Mouse (Mus musculus) kidney, embryonic 16.5 days (tissue): ENCODE results near the gene Lrp4. TPM values are rescaled to one million over a fixed set of nuclear protein-coding genes. Genes with fewer than 3 reads are reported as not detected.

Source experiments
- ATAC-seq: fragments of 200-750 bp; cut with Nextera tagmentation; 2 replicates; pipeline ENCODE4 v1.8.0; 2017; ENCODE audit warnings: moderate TSS enrichment; ENCODE audit not compliant: low FRiP score, low TSS enrichment
- H3K27ac ChIP-seq: fragments of 300-500 bp; sonication (generic); 2 replicates; pipeline ENCODE4 v1.5.1; 2014; ENCODE audit warnings: low read length
- H3K27me3 ChIP-seq: fragments of 300-500 bp; sonication (generic); 2 replicates; pipeline ENCODE4 v1.6.1; 2014; ENCODE audit warnings: low read length, control low read depth, mixed read lengths; ENCODE audit not compliant: insufficient read depth
- H3K36me3 ChIP-seq: fragments of 300-500 bp; sonication (generic); 2 replicates; pipeline ENCODE4 v1.6.1; 2014; ENCODE audit warnings: low read length, control low read depth, mixed read lengths; ENCODE audit not compliant: insufficient read depth
- H3K4me1 ChIP-seq: fragments of 300-500 bp; sonication (generic); 2 replicates; pipeline ENCODE4 v1.6.1; 2014; ENCODE audit warnings: low read length, control low read depth, mixed read lengths; ENCODE audit not compliant: insufficient read depth
- H3K4me2 ChIP-seq: fragments of 300-500 bp; sonication (generic); replicated peaks from 2 replicates; pipeline ENCODE4 v1.6.1; 2014; ENCODE audit warnings: low read depth, low read length
- H3K4me3 ChIP-seq: fragments of 300-500 bp; sonication (generic); 2 replicates; pipeline ENCODE4 v1.5.1; 2014; ENCODE audit warnings: mild to moderate bottlenecking, low read length
- H3K9ac ChIP-seq: fragments of 300-500 bp; sonication (generic); replicated peaks from 2 replicates; pipeline ENCODE4 v1.6.1; 2014; ENCODE audit warnings: low read length
- H3K9me3 ChIP-seq: fragments of 300-500 bp; sonication (generic); 2 replicates; pipeline ENCODE4 v1.6.1; 2016; ENCODE audit warnings: low read length, control low read depth
- WGBS: fragments of 180-500 bp; shearing (Covaris S2); extraction: QIAGEN DNeasy Blood & Tissue Kit; methylation state at CpG from one replicate; pipeline ENCODE4 v1.1.7; 2014; 5-methylcytosine and 5-hydroxymethylcytosine counted together
- polyA plus RNA-seq: library from polyadenylated mRNA; unstranded; fragments of >200 nt; fragmentation: Nextera tagmentation; extraction: Ambion mirVana; gene quantifications from 2 replicates; pipeline ENCODE4 v1.2.1, GENCODE M21; 2015

Lrp4 gene
- polyA plus RNA-seq, 1 experiment from 2014 or later = 7.6 TPM

- Histone ChIP-seq H3K4me1 (peaks cover 16% of the 10 kb centered on the region; the same call in 1 of the 2 replicates), H3K36me3 (no peaks in the 10 kb centered on the region), H3K4me2 (no peak overlapping the region), H3K27ac (no peak overlapping the region), H3K9ac (no peak overlapping the region), H3K4me3 (no peak overlapping the region), H3K27me3 (no peaks in the 10 kb centered on the region), H3K9me3 (0 out of 2 replicates have a peak, but pooled peaks cover 2% of the 10 kb centered on the region)
- WGBS = 53% methylated on average over 9 of the region's 9 CpGs
- ATAC-seq = no peak
These were observed 7.0 kb upstream of the Lrp4 start for GRCm38 (mm10) chr2:91450316-91450715.

GRCm38 (mm10) chr2:91452658-91453057, 4.7 kb upstream of the Lrp4 start:
- H3K27ac ChIP-seq = peak overlapping the region; percentile 21; the same call in 1 of the 2 replicates
- peak overlapping the region; percentile 7 for H3K4me3 ChIP-seq
- WGBS = 12% methylated on average over 8 of the region's 8 CpGs
- no peaks in the 10 kb centered on the region for H3K27me3 ChIP-seq
- peak overlapping the region; percentile 43 for H3K4me2 ChIP-seq
- no peaks in the 10 kb centered on the region for H3K9me3 ChIP-seq
- no peak overlapping the region for H3K9ac ChIP-seq
- H3K36me3 ChIP-seq = no peaks in the 10 kb centered on the region
- peaks cover 22% of the 10 kb centered on the region; the same call in 1 of the 2 replicates for H3K4me1 ChIP-seq
- no peak for ATAC-seq

GRCm38 (mm10) chr2:91453231-91454075, 3.9 kb upstream of the Lrp4 start:
- no peak for ATAC-seq
- Histone ChIP-seq H3K9ac (no peak overlapping the region), H3K4me1 (peaks cover 22% of the 10 kb centered on the region; the same call in 1 of the 2 replicates), H3K9me3 (no peaks in the 10 kb centered on the region), H3K4me2 (no peak overlapping the region; the same call in 1 of the 2 replicates), H3K4me3 (no peak overlapping the region), H3K36me3 (no peaks in the 10 kb centered on the region), H3K27ac (no peak overlapping the region), H3K27me3 (no peaks in the 10 kb centered on the region)
- 54% methylated on average over 9 of the region's 9 CpGs for WGBS

- WGBS = 89% methylated on average over 3 of the region's 3 CpGs
- no peak overlapping the region for H3K9ac ChIP-seq
- H3K4me1 ChIP-seq = peaks cover 24% of the 10 kb centered on the region
- no peak overlapping the region for H3K4me3 ChIP-seq
- H3K9me3 ChIP-seq = no peaks in the 10 kb centered on the region
- no peaks in the 10 kb centered on the region for H3K27me3 ChIP-seq
- no peak overlapping the region for H3K27ac ChIP-seq
- no peaks in the 10 kb centered on the region for H3K36me3 ChIP-seq
- no peak for ATAC-seq
- no peak overlapping the region for H3K4me2 ChIP-seq
These were observed 2.9 kb upstream of the Lrp4 start for GRCm38 (mm10) chr2:91454434-91454833.

- Histone ChIP-seq H3K4me3 (no peak overlapping the region), H3K36me3 (no peaks in the 10 kb centered on the region), H3K9me3 (no peaks in the 10 kb centered on the region), H3K4me1 (peaks cover 38% of the 10 kb centered on the region), H3K27me3 (no peaks in the 10 kb centered on the region), H3K4me2 (no peak overlapping the region), H3K27ac (no peak overlapping the region), H3K9ac (no peak overlapping the region)
- ATAC-seq = no peak
- under 1% methylated on average over 4 of the region's 4 CpGs for WGBS
These were observed 1.5 kb upstream of the Lrp4 start for GRCm38 (mm10) chr2:91455826-91456225.

GRCm38 (mm10) chr2:91456491-91457100, 715 bp upstream of the Lrp4 start:
- peak overlapping the region; percentile 67 for H3K4me3 ChIP-seq
- no peak; the same call in 1 of the 2 replicates for ATAC-seq
- WGBS = 46% methylated on average over 9 of the region's 9 CpGs

GRCm38 (mm10) chr2:91457656-91458251, 443 bp downstream of the Lrp4 start:
- peak overlapping the region; percentile 77 for H3K4me2 ChIP-seq
- no peaks in the 10 kb centered on the region for H3K27me3 ChIP-seq
- peak; percentile 47 for ATAC-seq
- no peaks in the 10 kb centered on the region for H3K9me3 ChIP-seq
- peaks cover 46% of the 10 kb centered on the region for H3K4me1 ChIP-seq
- H3K27ac ChIP-seq = peak overlapping the region; percentile 84
- no peaks in the 10 kb centered on the region for H3K36me3 ChIP-seq
- H3K9ac ChIP-seq = peak overlapping the region; percentile 81
- under 1% methylated on average over 45 of the region's 45 CpGs for WGBS
- peak overlapping the region; percentile 67 for H3K4me3 ChIP-seq

More at GRCm38 (mm10) chr2:91456491-91457100, 715 bp upstream of the Lrp4 start:
- Histone ChIP-seq H3K4me1 (peaks cover 44% of the 10 kb centered on the region), H3K9me3 (no peaks in the 10 kb centered on the region), H3K9ac (peak overlapping the region; percentile 81; the same call in 1 of the 2 replicates), H3K36me3 (no peaks in the 10 kb centered on the region), H3K4me2 (peak overlapping the region; percentile 77), H3K27ac (peak overlapping the region; percentile 84), H3K27me3 (no peaks in the 10 kb centered on the region)

GRCm38 (mm10) chr2:91458252-91458672, 951 bp downstream of the Lrp4 start:
- Histone ChIP-seq H3K27ac (peak overlapping the region; percentile 84), H3K27me3 (no peaks in the 10 kb centered on the region), H3K4me2 (peak overlapping the region; percentile 77), H3K9ac (peak overlapping the region; percentile 81), H3K4me3 (peak overlapping the region; percentile 67), H3K36me3 (no peaks in the 10 kb centered on the region), H3K9me3 (no peaks in the 10 kb centered on the region), H3K4me1 (peaks cover 46% of the 10 kb centered on the region)
- under 1% methylated on average over 21 of the region's 21 CpGs for WGBS
- peak; percentile 33; the same call in 1 of the 2 replicates for ATAC-seq

GRCm38 (mm10) chr2:91458673-91459391, 1.5 kb downstream of the Lrp4 start:
- Histone ChIP-seq H3K27me3 (no peaks in the 10 kb centered on the region), H3K9ac (peak overlapping the region; percentile 81), H3K4me3 (peak overlapping the region; percentile 67), H3K27ac (peak overlapping the region; percentile 84), H3K4me2 (peak overlapping the region; percentile 77), H3K36me3 (no peaks in the 10 kb centered on the region), H3K9me3 (no peaks in the 10 kb centered on the region), H3K4me1 (peaks cover 48% of the 10 kb centered on the region)
- 0 out of 2 replicates have a peak, but pooled peaks have one; percentile 20 for ATAC-seq
- 0% methylated on average over 32 of the region's 32 CpGs for WGBS
